In genomic region chr14:118235973-118236885, GRCm38 (mm10) we compare ENCODE assay signal across 7 mouse cellular contexts. TPM values are rescaled to one million over a fixed set of nuclear protein-coding genes. Genes with fewer than 3 reads are reported as not detected.
DNase-seq lines count a peak whose midpoint lies in the region; ATAC-seq and TF ChIP-seq lines count a peak whose summit lies in the region.

No protein-coding gene starts in this region.

- no peak for ATAC-seq in megakaryocyte, adult 5-6 weeks (ENCODE audit: poor library complexity, severe bottlenecking)
- peak; percentile 36 for ATAC-seq in forebrain, embryonic 15.5 days (replicated peaks)
- ATAC-seq in inflammation-experienced regulatory T-cells, adult 6 months, result peak; percentile 25
- ATAC-seq in liver, postnatal 0 days, result peak; percentile 13; the same call in 1 of the 2 replicates
- ATAC-seq in stomach, embryonic 15.5 days (ENCODE audit: insufficient read depth, low FRiP score, low read depth), result peak; percentile 75

- no peak overlapping the region for H3K27ac ChIP-seq in bone marrow macrophage, adult 2 months (ENCODE audit: insufficient read depth, low read depth, low read length)
- H3K27ac ChIP-seq in forebrain, embryonic 15.5 days (replicated peaks), result peak overlapping the region; percentile 84
- H3K27ac ChIP-seq in liver, postnatal 0 days (ENCODE audit: low read depth), result no peak overlapping the region
- H3K27ac ChIP-seq in stomach, embryonic 15.5 days, result peak overlapping the region; percentile 77

- TF ChIP-seq CTCF in bone marrow macrophage, adult 2 months (IDR thresholded peaks at IDR 0.05; ENCODE audit: low read depth, low read length), result no peak
- TF ChIP-seq CTCF in liver, postnatal 0 days (IDR thresholded peaks at IDR 0.05; ENCODE audit: low read depth), result no peak

- H3K27me3 ChIP-seq in megakaryocyte, embryonic 14.5 days (replicated peaks), result peaks cover 91% of the 10 kb centered on the region
- H3K27me3 ChIP-seq in forebrain, embryonic 15.5 days, result peaks cover 13% of the 10 kb centered on the region; the same call in 1 of the 2 replicates
- peaks cover 92% of the 10 kb centered on the region for H3K27me3 ChIP-seq in liver, postnatal 0 days (ENCODE audit: insufficient read depth, low read length)
- H3K27me3 ChIP-seq in stomach, embryonic 15.5 days (replicated peaks), result peaks cover 64% of the 10 kb centered on the region

- H3K4me1 ChIP-seq in megakaryocyte, embryonic 14.5 days, result peaks cover 40% of the 10 kb centered on the region
- peaks cover 2% of the 10 kb centered on the region; the same call in 1 of the 2 replicates for H3K4me1 ChIP-seq in bone marrow macrophage, adult 2 months (ENCODE audit: control insufficient read depth, insufficient read depth, low read length)
- H3K4me1 ChIP-seq in forebrain, embryonic 15.5 days, result peaks cover 46% of the 10 kb centered on the region
- peaks cover 22% of the 10 kb centered on the region; the same call in 1 of the 2 replicates for H3K4me1 ChIP-seq in liver, postnatal 0 days (ENCODE audit: insufficient read depth)
- peaks cover 25% of the 10 kb centered on the region for H3K4me1 ChIP-seq in stomach, embryonic 15.5 days

- under 1% methylated on average over 73 of the region's 73 CpGs for WGBS in forebrain, embryonic 15.5 days
- WGBS in liver, postnatal 0 days (ENCODE audit: insufficient replicate concordance), result 3% methylated on average over 70 of the region's 73 CpGs
- WGBS in stomach, embryonic 15.5 days, result under 1% methylated on average over 73 of the region's 73 CpGs

- DNase-seq in liver, postnatal 0 days, result peak; percentile 31

- peak overlapping the region; percentile 90 for H3K4me3 ChIP-seq in megakaryocyte, embryonic 14.5 days (replicated peaks)
- H3K4me3 ChIP-seq in bone marrow macrophage, adult 2 months (ENCODE audit: insufficient read depth, low read length), result peak overlapping the region; percentile 14; the same call in 1 of the 2 replicates
- H3K4me3 ChIP-seq in forebrain, embryonic 15.5 days, result peak overlapping the region; percentile 70
- H3K4me3 ChIP-seq in liver, postnatal 0 days (ENCODE audit: low read depth, low read length), result peak overlapping the region; percentile 49
- H3K4me3 ChIP-seq in stomach, embryonic 15.5 days (replicated peaks), result peak overlapping the region; percentile 52

- H3K9ac ChIP-seq in forebrain, embryonic 15.5 days (replicated peaks), result peak overlapping the region; percentile 59
- H3K9ac ChIP-seq in liver, postnatal 0 days (replicated peaks), result no peak overlapping the region
- H3K9ac ChIP-seq in stomach, embryonic 15.5 days, result peak overlapping the region; percentile 22; the same call in 1 of the 2 replicates

- no peak for TF ChIP-seq POLR2A in bone marrow macrophage, adult 2 months (IDR thresholded peaks at IDR 0.05; ENCODE audit: borderline replicate concordance, low read depth, low read length)

- H3K9me3 ChIP-seq in megakaryocyte, embryonic 14.5 days, result 0 out of 2 replicates have a peak, but pooled peaks cover 12% of the 10 kb centered on the region
- H3K9me3 ChIP-seq in forebrain, embryonic 15.5 days, result no peaks in the 10 kb centered on the region
- H3K9me3 ChIP-seq in liver, postnatal 0 days (ENCODE audit: low read length), result no peaks in the 10 kb centered on the region
- no peaks in the 10 kb centered on the region for H3K9me3 ChIP-seq in stomach, embryonic 15.5 days

- no peak for TF ChIP-seq EP300 in liver, postnatal 0 days (IDR thresholded peaks at IDR 0.05; ENCODE audit: low read depth)

- H3K36me3 ChIP-seq in megakaryocyte, embryonic 14.5 days (replicated peaks; ENCODE audit: low read length), result no peaks in the 10 kb centered on the region
- H3K36me3 ChIP-seq in forebrain, embryonic 15.5 days, result no peaks in the 10 kb centered on the region
- no peaks in the 10 kb centered on the region for H3K36me3 ChIP-seq in liver, postnatal 0 days (replicated peaks; ENCODE audit: insufficient read depth, low read length)
- no peaks in the 10 kb centered on the region for H3K36me3 ChIP-seq in stomach, embryonic 15.5 days

- peak overlapping the region; percentile 96 for H3K4me2 ChIP-seq in forebrain, embryonic 15.5 days (replicated peaks)
- peak overlapping the region; percentile 79 for H3K4me2 ChIP-seq in liver, postnatal 0 days (ENCODE audit: low read depth, low read length)
- peak overlapping the region; percentile 76 for H3K4me2 ChIP-seq in stomach, embryonic 15.5 days

RNA-seq across cellular contexts. Expression of gene Sox21, which starts 0.6 kb away (rescaled TPM):
- not detected in 2 replicates for polyA plus RNA-seq in megakaryocyte, embryonic 14.5 days (2012; ENCODE audit: insufficient read depth, low replicate concordance)
- total RNA-seq in megakaryocyte, adult 5-6 weeks (2015), result not detected in 2 replicates
- total RNA-seq in megakaryocyte, adult 5-6 weeks (2017), result not detected in 2 replicates
- not detected in 2 replicates for polyA plus RNA-seq in bone marrow macrophage, adult 2 months (2012; ENCODE audit: insufficient read depth, insufficient read length, missing spikeins)
- 8.0 and 8.8 TPM in 2 replicates for polyA plus RNA-seq in forebrain, embryonic 15.5 days (2015; fragmentation: Nextera tagmentation; extraction: Ambion mirVana)
- polyA plus RNA-seq in inflammation-experienced regulatory T-cells, adult 6 months (2017; shearing (Covaris generic)), result not detected
- polyA plus RNA-seq in liver, postnatal 0 days (2015; fragmentation: Nextera tagmentation; extraction: Ambion mirVana), result not detected in 2 replicates
- 6.2 TPM in 2 replicates for polyA plus RNA-seq in stomach, embryonic 15.5 days (2015; fragmentation: Nextera tagmentation; extraction: Ambion mirVana)

RNA-seq across cellular contexts. Expression of gene Gm9376, which starts 30.5 kb away (rescaled TPM):
- not detected in 2 replicates for polyA plus RNA-seq in megakaryocyte, embryonic 14.5 days (2012; ENCODE audit: insufficient read depth, low replicate concordance)
- not detected in 2 replicates for total RNA-seq in megakaryocyte, adult 5-6 weeks (2015)
- not detected in 2 replicates for total RNA-seq in megakaryocyte, adult 5-6 weeks (2017)
- not detected in 2 replicates for polyA plus RNA-seq in bone marrow macrophage, adult 2 months (2012; ENCODE audit: insufficient read depth, insufficient read length, missing spikeins)
- not detected in 2 replicates for polyA plus RNA-seq in forebrain, embryonic 15.5 days (2015; fragmentation: Nextera tagmentation; extraction: Ambion mirVana)
- polyA plus RNA-seq in inflammation-experienced regulatory T-cells, adult 6 months (2017; shearing (Covaris generic)), result not detected
- not detected in 2 replicates for polyA plus RNA-seq in liver, postnatal 0 days (2015; fragmentation: Nextera tagmentation; extraction: Ambion mirVana)
- polyA plus RNA-seq in stomach, embryonic 15.5 days (2015; fragmentation: Nextera tagmentation; extraction: Ambion mirVana), result not detected in 2 replicates

Comparison
In these comparisons a context has a peak if more than half of its experiments do, and no peak if none do; other contexts are left out.
1. H3K4me3 ChIP-seq: peak in every context shown above with its lines; median percentile 90 in megakaryocyte, embryonic 14.5 days; 70 in forebrain, embryonic 15.5 days; 52 in stomach, embryonic 15.5 days; 49 in liver, postnatal 0 days; 14 in bone marrow macrophage, adult 2 months.
2. H3K27ac ChIP-seq: peak in forebrain, embryonic 15.5 days (single experiment) and stomach, embryonic 15.5 days (single experiment); none in bone marrow macrophage, adult 2 months (single experiment) and liver, postnatal 0 days (single experiment).
3. Peak in every context shown above with its lines, with median percentiles within 50 percentile points of each other: H3K4me2 ChIP-seq.